Mouse (Mus musculus) kidney, postnatal 0 days (tissue): Measurements from ENCODE around the gene Zfp449. TPM values are rescaled to one million over a fixed set of nuclear protein-coding genes. Genes with fewer than 3 reads are reported as not detected.
A peak's percentile ranks its signal among the peaks of the same experiment; 100 is the strongest.
"Not testable (repeated sequence)": the region's sequence is repeated elsewhere in the genome, so short reads cannot be mapped to it uniquely, and the experiment has no call there.

ENCODE experiments used
- ATAC-seq: fragments of 200-750 bp; cut with Nextera tagmentation; replicated peaks from 2 replicates; pipeline ENCODE4 v1.8.0; 2017; ENCODE audit warnings: low read depth, moderate number of reproducible peaks, moderate TSS enrichment, moderate library complexity; ENCODE audit not compliant: low FRiP score
- DNase-seq: peaks from one replicate; pipeline ENCODE4 v3.0.0-alpha.2; 2016; ENCODE audit warnings: low spot score
- H3K27ac ChIP-seq: fragments of 300-500 bp; sonication (generic); 2 replicates; pipeline ENCODE4 v1.5.1; 2014; ENCODE audit warnings: mild to moderate bottlenecking
- H3K27me3 ChIP-seq: fragments of 300-500 bp; sonication (generic); 2 replicates; pipeline ENCODE4 v1.6.1; 2014; ENCODE audit warnings: low read length, mixed read lengths; ENCODE audit not compliant: insufficient read depth
- H3K36me3 ChIP-seq: fragments of 300-500 bp; sonication (generic); 2 replicates; pipeline ENCODE4 v1.6.1; 2014; ENCODE audit warnings: low read length, mixed read lengths; ENCODE audit not compliant: insufficient read depth
- H3K4me1 ChIP-seq: fragments of 300-500 bp; sonication (generic); replicated peaks from 2 replicates; pipeline ENCODE4 v1.6.1; 2014; ENCODE audit warnings: antibody characterized with exemption, low read length, mixed read lengths; ENCODE audit not compliant: insufficient read depth
- H3K4me2 ChIP-seq: fragments of 300-500 bp; sonication (generic); 2 replicates; pipeline ENCODE4 v1.6.1; 2014; ENCODE audit warnings: mild to moderate bottlenecking, low read length, moderate library complexity, mixed read lengths
- H3K4me3 ChIP-seq: fragments of 300-500 bp; sonication (generic); replicated peaks from 2 replicates; pipeline ENCODE4 v1.5.1; 2014; ENCODE audit warnings: low read depth, low read length
- H3K9ac ChIP-seq: fragments of 300-500 bp; sonication (generic); 2 replicates; pipeline ENCODE4 v1.6.1; 2014; ENCODE audit warnings: low read depth, low read length
- H3K9me3 ChIP-seq: fragments of 300-500 bp; sonication (generic); replicated peaks from 2 replicates; pipeline ENCODE4 v1.6.1; 2016; ENCODE audit warnings: low read length, inconsistent platforms, mixed read lengths
- CTCF ChIP-seq: IDR thresholded peaks from 2 replicates; pipeline ENCODE4 v1.5.1; 2016; ENCODE audit warnings: antibody characterized with exemption, low read depth, mild to moderate bottlenecking, moderate library complexity
- WGBS: fragments of 180-500 bp; shearing (Covaris S2); extraction: QIAGEN DNeasy Blood & Tissue Kit; methylation state at CpG from one replicate; pipeline ENCODE4 v1.1.7; 2014; 5-methylcytosine and 5-hydroxymethylcytosine counted together
- polyA plus RNA-seq: library from polyadenylated mRNA; unstranded; fragments of >200 nt; fragmentation: Nextera tagmentation; extraction: Ambion mirVana; gene quantifications from 2 replicates; pipeline ENCODE4 v1.2.1, GENCODE M21; 2015

Zfp449 gene
- polyA plus RNA-seq, 1 experiment from 2014 or later, result 4.2 TPM

- TF ChIP-seq CTCF, result peak; percentile 61
- ATAC-seq (no peak), DNase-seq (peak; percentile 38)
- no peak overlapping the region for H3K9ac ChIP-seq
- H3K27me3 ChIP-seq, result no peaks in the 10 kb centered on the region
- no peaks in the 10 kb centered on the region for H3K9me3 ChIP-seq
- no peak overlapping the region for H3K4me2 ChIP-seq
- no peaks in the 10 kb centered on the region for H3K36me3 ChIP-seq
- H3K27ac ChIP-seq, result no peak overlapping the region
- H3K4me3 ChIP-seq, result no peak overlapping the region
- no peaks in the 10 kb centered on the region for H3K4me1 ChIP-seq
Measured at GRCm38 (mm10) chrX:56340305-56340704, 5.9 kb upstream of the Zfp449 start.

DNA sequence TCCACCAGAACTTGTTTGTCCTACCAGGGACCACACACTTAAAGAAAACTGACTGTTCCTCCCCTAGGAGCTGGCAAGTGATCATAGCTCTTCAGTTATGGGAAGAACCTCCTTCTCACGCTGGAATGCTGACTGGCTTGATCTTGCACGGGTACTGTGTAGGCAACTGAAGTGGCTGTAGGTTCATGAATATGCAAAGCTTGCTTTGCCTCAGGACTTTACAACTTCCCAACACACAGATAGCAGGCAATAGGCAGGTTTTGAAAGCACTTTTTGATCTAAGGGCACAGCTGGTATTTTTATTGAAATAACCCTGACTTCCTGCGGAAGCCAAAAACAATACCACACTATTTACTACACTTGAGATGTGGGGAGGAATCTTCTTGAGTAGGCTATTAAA is 3.3 kb upstream of the Zfp449 start:
- WGBS, result 64% methylated on average over 3 of the region's 3 CpGs
- Histone ChIP-seq H3K27ac (no peak overlapping the region), H3K9me3 (no peaks in the 10 kb centered on the region), H3K4me3 (no peak overlapping the region), H3K36me3 (no peaks in the 10 kb centered on the region), H3K27me3 (no peaks in the 10 kb centered on the region), H3K4me1 (no peaks in the 10 kb centered on the region), H3K4me2 (no peak overlapping the region), H3K9ac (no peak overlapping the region)
- ATAC-seq (no peak), DNase-seq (no peak)
- TF ChIP-seq CTCF, result no peak

DNA sequence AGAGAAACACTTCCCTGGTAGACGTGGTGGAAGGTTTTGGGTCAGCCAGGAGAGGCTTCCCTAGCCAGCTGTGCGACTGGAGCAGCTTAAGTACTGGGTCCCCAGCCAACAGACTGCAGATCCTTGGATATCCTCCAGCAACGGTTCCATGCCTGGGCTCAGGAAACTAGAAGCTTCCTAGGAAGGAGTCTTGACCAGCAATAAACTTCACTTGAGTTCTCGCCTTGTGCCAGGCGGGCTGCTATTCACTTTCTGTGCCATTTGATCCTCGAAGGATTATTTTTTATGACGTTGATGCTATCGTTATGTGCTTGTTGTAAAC is 693 bp downstream of the Zfp449 start:
- H3K36me3 ChIP-seq, result no peaks in the 10 kb centered on the region
- H3K4me3 ChIP-seq, result peak overlapping the region; percentile 49
- no peak overlapping the region for H3K9ac ChIP-seq
- WGBS, result 25% methylated on average over 8 of the region's 8 CpGs
- no peaks in the 10 kb centered on the region for H3K9me3 ChIP-seq
- no peak overlapping the region for H3K27ac ChIP-seq
- peak overlapping the region; percentile 55 for H3K4me2 ChIP-seq
- H3K4me1 ChIP-seq, result no peaks in the 10 kb centered on the region
- ATAC-seq (no peak; the same call in 1 of the 2 replicates), DNase-seq (peak; percentile 54)
- no peaks in the 10 kb centered on the region for H3K27me3 ChIP-seq
- TF ChIP-seq CTCF, result no peak

DNA sequence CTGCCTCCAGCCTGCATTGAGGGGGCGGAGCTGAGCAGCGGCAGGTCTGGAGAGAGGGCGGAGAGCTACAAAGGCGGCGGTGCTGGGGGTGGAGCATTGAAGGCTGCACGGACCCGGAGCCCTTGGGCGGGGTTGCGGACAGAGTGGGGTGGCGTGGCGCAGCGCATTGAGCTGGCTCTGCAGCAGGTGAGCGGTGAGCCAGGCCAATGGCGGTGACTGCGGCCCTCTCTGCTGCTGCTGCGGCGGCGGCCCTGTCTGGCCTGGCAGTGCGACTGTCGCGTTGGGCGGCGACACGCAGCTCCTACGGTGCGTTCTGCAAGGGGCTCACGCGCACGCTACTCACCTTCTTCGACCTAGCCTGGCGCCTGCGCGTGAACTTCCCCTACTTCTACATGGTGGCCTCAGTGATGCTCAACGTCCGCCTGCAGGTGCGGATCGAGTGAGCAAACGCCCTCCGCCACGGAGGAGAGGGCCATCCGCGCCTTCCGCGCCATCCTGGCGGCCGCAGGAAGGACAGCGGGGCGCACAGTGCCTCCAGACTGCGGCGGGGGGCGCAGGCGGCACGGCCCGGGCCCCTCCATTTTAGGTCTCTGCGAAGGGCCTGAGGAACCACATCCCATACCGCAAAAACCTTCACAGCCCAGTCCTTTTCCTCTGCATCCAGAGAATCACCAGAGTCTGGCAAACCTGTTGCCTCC is 28.4 kb downstream of the Zfp449 start, which contains the start of gene Smim10l2a:
Smim10l2a (plus strand) TSS at position 156 of the 698 bp plus-strand sequence.
- not testable (repeated sequence) for H3K27ac ChIP-seq, H3K9me3 ChIP-seq, H3K36me3 ChIP-seq, H3K27me3 ChIP-seq, H3K4me1 ChIP-seq
- H3K4me2 ChIP-seq, result peak within 1 kb of the TSS; percentile 58
- H3K9ac ChIP-seq, result peak within 1 kb of the TSS; percentile 49; the same call in 1 of the 2 replicates
- H3K4me3 ChIP-seq, result peak within 1 kb of the TSS; percentile 35
- WGBS, result 27% methylated on average over 52 of the region's 56 CpGs
- ATAC-seq, result peak; percentile 95
- DNase-seq, result peak; percentile 49

- no peak for TF ChIP-seq CTCF
- WGBS, result 82% methylated on average over 2 of the region's 2 CpGs
- no peak for ATAC-seq
Measured at GRCm38 (mm10) chrX:56380852-56381251, 34.7 kb downstream of the Zfp449 start.

DNA sequence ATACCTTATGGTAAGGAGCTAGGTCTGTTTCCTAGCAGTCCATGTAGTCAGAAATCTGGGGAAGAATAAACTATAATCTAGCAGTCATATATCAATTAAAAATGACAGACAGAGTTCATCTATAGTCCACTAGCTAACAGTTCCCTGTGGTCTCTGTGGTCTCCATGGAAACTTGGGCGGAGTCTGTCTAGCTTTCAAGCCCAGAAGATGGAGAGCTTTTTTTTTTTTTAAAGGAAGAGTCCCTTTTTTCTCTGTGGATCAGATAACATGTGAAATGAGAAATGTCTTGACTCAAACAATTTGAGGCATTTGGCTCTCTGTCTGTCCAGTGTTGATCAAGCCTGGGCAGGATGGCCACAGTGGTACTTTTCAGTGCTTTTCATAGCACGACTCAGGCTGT is 37.9 kb downstream of the Zfp449 start:
- Histone ChIP-seq H3K4me1 (no peaks in the 10 kb centered on the region), H3K4me3 (no peak overlapping the region), H3K9ac (no peak overlapping the region), H3K27ac (no peak overlapping the region), H3K9me3 (no peaks in the 10 kb centered on the region), H3K36me3 (no peaks in the 10 kb centered on the region), H3K4me2 (no peak overlapping the region), H3K27me3 (no peaks in the 10 kb centered on the region)
- DNase-seq, result peak; percentile 8
- 79% methylated on average over 2 of the region's 2 CpGs for WGBS
- no peak for ATAC-seq
- no peak for TF ChIP-seq CTCF

More at GRCm38 (mm10) chrX:56380852-56381251, 34.7 kb downstream of the Zfp449 start:
- no peaks in the 10 kb centered on the region for H3K36me3 ChIP-seq
- DNase-seq, result no peak
- no peak overlapping the region for H3K9ac ChIP-seq
- H3K4me3 ChIP-seq, result no peak overlapping the region
- H3K4me2 ChIP-seq, result no peak overlapping the region
- no peaks in the 10 kb centered on the region for H3K4me1 ChIP-seq
- no peaks in the 10 kb centered on the region for H3K9me3 ChIP-seq
- H3K27ac ChIP-seq, result no peak overlapping the region
- no peaks in the 10 kb centered on the region for H3K27me3 ChIP-seq

- no peak for ATAC-seq
Measured at GRCm38 (mm10) chrX:56404646-56405045, 58.4 kb downstream of the Zfp449 start.

More at GRCm38 (mm10) chrX:56404646-56405045, 58.4 kb downstream of the Zfp449 start:
- Histone ChIP-seq H3K27ac (no peak overlapping the region), H3K9me3 (no peaks in the 10 kb centered on the region), H3K4me2 (no peak overlapping the region), H3K4me1 (no peaks in the 10 kb centered on the region), H3K36me3 (no peaks in the 10 kb centered on the region), H3K4me3 (no peak overlapping the region), H3K27me3 (no peaks in the 10 kb centered on the region), H3K9ac (no peak overlapping the region)
- DNase-seq, result no peak
- 37% methylated on average over 2 of the region's 2 CpGs for WGBS
- TF ChIP-seq CTCF, result no peak
